Mouse (Mus musculus) C2C12 (cell line): ENCODE measurements around the gene Trip6.

Experiments
- CTCF ChIP-seq: IDR thresholded peaks from one replicate; pipeline ENCODE4 v1.5.1; 2011; ENCODE audit not compliant: control insufficient read depth, insufficient read depth, insufficient read length
- MAX ChIP-seq: IDR thresholded peaks from one replicate; pipeline ENCODE4 v1.6.1; 2011; ENCODE audit warnings: mild to moderate bottlenecking, control low read depth
- MYOD1 ChIP-seq: IDR thresholded peaks from one replicate; pipeline ENCODE4 v1.6.1; 2011; ENCODE audit warnings: low read depth; ENCODE audit not compliant: control insufficient read depth, insufficient read length
- USF1 ChIP-seq: IDR thresholded peaks from one replicate; pipeline ENCODE4 v1.6.1; 2011; ENCODE audit warnings: low read depth, mild to moderate bottlenecking, control low read depth, moderate library complexity

GRCm38 (mm10) chr5:137305822-137306221 is 8.4 kb downstream of the Trip6 start:
- TF ChIP-seq CTCF (no peak), MAX (no peak), MYOD1 (no peak), USF1 (no peak)
